Mouse (Mus musculus) megakaryocyte, embryonic 14.5 days (primary cell): Measurements from ENCODE around the gene Heg1. TPM values are rescaled to one million over a fixed set of nuclear protein-coding genes. Genes with fewer than 3 reads are reported as not detected.

Experiments
- H3K27me3 ChIP-seq: replicated peaks from 2 replicates; pipeline ENCODE3; 2012; ENCODE audit warnings: inconsistent platforms
- H3K36me3 ChIP-seq: replicated peaks from 2 replicates; pipeline ENCODE3; 2012; ENCODE audit warnings: low read length, inconsistent platforms, mixed read lengths
- H3K4me1 ChIP-seq: 2 replicates; pipeline ENCODE4 v1.6.1; 2012; ENCODE audit warnings: inconsistent platforms
- H3K4me3 ChIP-seq: replicated peaks from 2 replicates; pipeline ENCODE3; 2012; ENCODE audit warnings: moderate library complexity, mild to moderate bottlenecking, inconsistent platforms
- H3K9me3 ChIP-seq: 2 replicates; pipeline ENCODE4 v1.6.1; 2012; ENCODE audit warnings: inconsistent platforms
- FLI1 ChIP-seq: IDR thresholded peaks from 2 replicates; pipeline ENCODE4 v1.6.1; 2012; ENCODE audit warnings: low read length, inconsistent platforms, mixed read lengths
- GATA1 ChIP-seq: IDR thresholded peaks from 3 replicates; pipeline ENCODE4 v1.6.1; 2012; ENCODE audit warnings: mixed read lengths, low read length, inconsistent platforms, borderline replicate concordance
- polyA plus RNA-seq: library from polyadenylated mRNA; stranded (reverse); fragments of >175 nt; gene quantifications from 2 replicates; pipeline ENCODE4 v1.2.3, GENCODE M21; 2012; ENCODE audit warnings: low replicate concordance; ENCODE audit not compliant: insufficient read depth

Gene Heg1
- polyA plus RNA-seq, result 0.86 TPM in 1 of 2 replicates, not detected in the other

GRCm38 (mm10) chr16:33684162-33684702 lies at the start of gene Heg1:
TSS of gene Heg1 (plus strand) at chr16:33684370.
- peaks cover 9% of the 10 kb centered on the region for H3K9me3 ChIP-seq
- peak within 1 kb of the TSS; percentile 92 for H3K4me3 ChIP-seq
- H3K36me3 ChIP-seq, result no peaks in the 10 kb centered on the region

GRCm38 (mm10) chr16:33635836-33636595 lies 48.2 kb upstream of the Heg1 start:
- TF ChIP-seq GATA1, result no peak
- TF ChIP-seq FLI1, result no peak
- peaks cover 5% of the 10 kb centered on the region; the same call in 1 of the 2 replicates for H3K9me3 ChIP-seq
- no peaks in the 10 kb centered on the region for H3K36me3 ChIP-seq
- peaks cover 21% of the 10 kb centered on the region for H3K27me3 ChIP-seq
- no peak overlapping the region for H3K4me3 ChIP-seq
- H3K4me1 ChIP-seq, result no peaks in the 10 kb centered on the region

More at GRCm38 (mm10) chr16:33684162-33684702, at the start of gene Heg1:
- H3K4me1 ChIP-seq, result peaks cover 50% of the 10 kb centered on the region
- H3K27me3 ChIP-seq, result peaks cover 69% of the 10 kb centered on the region
- no peak for TF ChIP-seq GATA1
- no peak for TF ChIP-seq FLI1

GRCm38 (mm10) chr16:33641779-33642178 lies 42.4 kb upstream of the Heg1 start:
- Histone ChIP-seq H3K4me3 (no peak overlapping the region), H3K27me3 (peaks cover 25% of the 10 kb centered on the region), H3K9me3 (peaks cover 1% of the 10 kb centered on the region), H3K4me1 (no peaks in the 10 kb centered on the region), H3K36me3 (no peaks in the 10 kb centered on the region)
- TF ChIP-seq FLI1 (no peak), GATA1 (no peak)

- Histone ChIP-seq H3K27me3 (peaks cover 32% of the 10 kb centered on the region), H3K9me3 (peaks cover 33% of the 10 kb centered on the region), H3K4me1 (no peaks in the 10 kb centered on the region), H3K36me3 (no peaks in the 10 kb centered on the region), H3K4me3 (no peak overlapping the region)
- TF ChIP-seq GATA1 (no peak), FLI1 (no peak)
These were observed 31.1 kb upstream of the Heg1 start for GRCm38 (mm10) chr16:33653116-33653515.

- H3K27me3 ChIP-seq, result peaks cover 49% of the 10 kb centered on the region
- no peak overlapping the region for H3K4me3 ChIP-seq
- TF ChIP-seq GATA1 (no peak), FLI1 (no peak)
- H3K9me3 ChIP-seq, result peaks cover 19% of the 10 kb centered on the region
- H3K36me3 ChIP-seq, result no peaks in the 10 kb centered on the region
- H3K4me1 ChIP-seq, result no peaks in the 10 kb centered on the region
These were observed 28.7 kb upstream of the Heg1 start for GRCm38 (mm10) chr16:33655443-33655842.

- Histone ChIP-seq H3K36me3 (no peaks in the 10 kb centered on the region), H3K4me3 (no peak overlapping the region), H3K9me3 (peaks cover 25% of the 10 kb centered on the region), H3K4me1 (no peaks in the 10 kb centered on the region), H3K27me3 (peaks cover 56% of the 10 kb centered on the region)
- TF ChIP-seq GATA1, result no peak
- TF ChIP-seq FLI1, result no peak
These were observed 27.0 kb upstream of the Heg1 start for GRCm38 (mm10) chr16:33657191-33657590.

GRCm38 (mm10) chr16:33658121-33658520 lies 26.0 kb upstream of the Heg1 start:
- no peak for TF ChIP-seq FLI1
- no peak for TF ChIP-seq GATA1
- H3K4me3 ChIP-seq, result no peak overlapping the region
- H3K4me1 ChIP-seq, result no peaks in the 10 kb centered on the region
- peaks cover 57% of the 10 kb centered on the region for H3K27me3 ChIP-seq
- H3K9me3 ChIP-seq, result peaks cover 25% of the 10 kb centered on the region
- no peaks in the 10 kb centered on the region for H3K36me3 ChIP-seq

- Histone ChIP-seq H3K27me3 (peaks cover 58% of the 10 kb centered on the region), H3K9me3 (peaks cover 30% of the 10 kb centered on the region), H3K36me3 (no peaks in the 10 kb centered on the region), H3K4me1 (no peaks in the 10 kb centered on the region), H3K4me3 (no peak overlapping the region)
- TF ChIP-seq GATA1 (no peak), FLI1 (no peak)
These were observed 24.6 kb upstream of the Heg1 start for GRCm38 (mm10) chr16:33659521-33659920.

GRCm38 (mm10) chr16:33660125-33660524 lies 24.0 kb upstream of the Heg1 start:
- TF ChIP-seq GATA1, result no peak
- no peak for TF ChIP-seq FLI1

GRCm38 (mm10) chr16:33662841-33663240 lies 21.3 kb upstream of the Heg1 start:
- Histone ChIP-seq H3K27me3 (peaks cover 55% of the 10 kb centered on the region), H3K36me3 (no peaks in the 10 kb centered on the region), H3K9me3 (peaks cover 23% of the 10 kb centered on the region), H3K4me3 (no peak overlapping the region), H3K4me1 (peaks cover 4% of the 10 kb centered on the region; the same call in 1 of the 2 replicates)
- TF ChIP-seq GATA1 (no peak), FLI1 (no peak)

More at GRCm38 (mm10) chr16:33660125-33660524, 24.0 kb upstream of the Heg1 start:
- Histone ChIP-seq H3K4me3 (no peak overlapping the region), H3K36me3 (no peaks in the 10 kb centered on the region), H3K9me3 (peaks cover 24% of the 10 kb centered on the region), H3K27me3 (peaks cover 54% of the 10 kb centered on the region), H3K4me1 (no peaks in the 10 kb centered on the region)
